Mouse (Mus musculus): ENCODE measurements around the gene Il2ra. TPM values are rescaled to one million over a fixed set of nuclear protein-coding genes. Genes with fewer than 3 reads are reported as not detected.

Gene Il2ra
- total RNA-seq, 1 experiment from 2014 or later = not detected

Other genes starting within 250 kb of the Il2ra start
- gene Pfkfb3, start 88.7 kb upstream of the Il2ra start, total RNA-seq (2017) = 12.1 and 30.2 TPM in 2 replicates
- 153 and 213 TPM in 2 replicates for gene Rbm17, start 38.7 kb upstream of the Il2ra start, total RNA-seq (2017)
- not detected in 2 replicates for gene Gm17490, start 16.5 kb upstream of the Il2ra start, total RNA-seq (2017)
- 7.6 and 20.8 TPM in 2 replicates for gene Il15ra, start 62.5 kb downstream of the Il2ra start, total RNA-seq (2017)
- gene Fbh1, start 134.8 kb downstream of the Il2ra start, total RNA-seq (2017) = 61.3 and 77.8 TPM in 2 replicates
- gene Ankrd16, start 135.1 kb downstream of the Il2ra start, total RNA-seq (2017) = 25.7 and 27.5 TPM in 2 replicates

All from common myeloid progenitor, adult 5-6 weeks (primary cell).